ENCODE assay signal across 8 mouse cellular contexts in the genomic region with DNA sequence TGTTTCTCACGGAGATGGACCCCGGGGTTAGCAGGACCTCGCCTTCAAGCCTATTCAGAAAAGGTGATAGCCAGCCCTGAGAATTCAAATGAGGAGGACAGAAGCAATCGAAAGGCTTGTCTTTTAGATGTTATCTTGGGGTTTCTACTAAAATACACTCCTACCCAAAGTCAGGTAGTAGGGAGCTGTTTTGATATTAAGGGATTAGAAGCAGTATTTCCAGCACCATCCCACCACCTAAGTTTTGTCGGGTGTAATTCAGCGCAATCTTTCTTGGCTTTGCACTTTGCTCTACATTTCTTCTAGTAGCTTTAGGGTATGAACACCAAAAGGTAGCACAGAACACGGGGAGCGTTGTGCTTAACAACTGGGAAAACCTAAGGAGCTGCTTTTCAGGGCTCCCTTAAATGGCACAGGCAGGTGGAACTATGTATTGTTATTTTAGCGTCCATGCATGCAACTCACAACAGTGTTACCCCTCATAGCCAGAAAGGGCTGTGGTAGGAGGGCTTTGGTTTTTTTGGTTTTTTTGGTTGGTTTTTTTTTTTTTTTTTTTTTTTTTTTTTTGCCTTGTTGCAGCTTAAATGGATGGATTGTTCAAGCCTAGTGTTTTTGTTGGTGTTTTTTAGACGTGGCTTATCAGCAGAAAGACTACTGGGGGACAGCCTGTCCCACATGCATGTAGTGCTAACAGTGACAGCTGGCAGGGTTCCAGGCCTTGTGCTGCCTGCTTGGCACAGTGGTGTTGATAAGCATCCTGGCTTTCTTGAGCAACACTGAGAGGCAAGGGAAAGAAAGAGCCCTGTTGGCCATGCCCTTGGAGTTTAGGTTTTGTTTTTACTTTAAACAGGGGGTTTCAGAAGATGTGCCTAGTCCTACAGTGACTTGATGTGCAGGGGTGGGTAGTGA. TPM values are rescaled to one million over a fixed set of nuclear protein-coding genes. Genes with fewer than 3 reads are reported as not detected.
A peak's percentile ranks its signal among the peaks of the same experiment; 100 is the strongest.
DNase-seq lines count a peak whose midpoint lies in the region; ATAC-seq and TF ChIP-seq lines count a peak whose summit lies in the region.

No protein-coding gene starts in this region.

- DNase-seq in lung, adult 2 months = no peak
- no peak for DNase-seq in lung, postnatal 25 days (ENCODE audit: low spot score)
- DNase-seq in adrenal gland, postnatal 36 days = peak; percentile 71 to 80
- no peak for DNase-seq in gastrocnemius, postnatal 25 days

- H3K36me3 ChIP-seq in forebrain, embryonic 13.5 days (ENCODE audit: poor library complexity, severe bottlenecking) = peaks cover 28% of the 10 kb centered on the region
- H3K36me3 ChIP-seq in kidney, embryonic 16.5 days (ENCODE audit: insufficient read depth, low read length) = peaks cover 21% of the 10 kb centered on the region
- peaks cover 9% of the 10 kb centered on the region for H3K36me3 ChIP-seq in stomach, embryonic 15.5 days

- no peaks in the 10 kb centered on the region; the same call in 1 of the 2 replicates for H3K27me3 ChIP-seq in forebrain, embryonic 13.5 days
- H3K27me3 ChIP-seq in kidney, embryonic 16.5 days (ENCODE audit: insufficient read depth, low read length) = no peaks in the 10 kb centered on the region
- no peaks in the 10 kb centered on the region for H3K27me3 ChIP-seq in stomach, embryonic 15.5 days (replicated peaks)

- no peak for TF ChIP-seq CTCF in lung, adult 2 months (IDR thresholded peaks at IDR 0.05; ENCODE audit: insufficient read depth, low read length)

- no peaks in the 10 kb centered on the region for H3K9me3 ChIP-seq in forebrain, embryonic 13.5 days (replicated peaks)
- H3K9me3 ChIP-seq in kidney, embryonic 16.5 days (ENCODE audit: low read length) = peaks cover 5% of the 10 kb centered on the region; the same call in 1 of the 2 replicates
- no peaks in the 10 kb centered on the region for H3K9me3 ChIP-seq in stomach, embryonic 15.5 days

- 11% methylated on average over 10 of the region's 10 CpGs for WGBS in lung, adult 2 months
- WGBS in forebrain, embryonic 13.5 days = 15% methylated on average over 10 of the region's 10 CpGs
- 17% methylated on average over 10 of the region's 10 CpGs for WGBS in kidney, embryonic 16.5 days
- 15% methylated on average over 10 of the region's 10 CpGs for WGBS in stomach, embryonic 15.5 days

- peak overlapping the region; percentile 82 for H3K9ac ChIP-seq in forebrain, embryonic 13.5 days
- H3K9ac ChIP-seq in kidney, embryonic 16.5 days (replicated peaks; ENCODE audit: low read length) = peak overlapping the region; percentile 81
- H3K9ac ChIP-seq in stomach, embryonic 15.5 days = peak overlapping the region; percentile 33

- peak overlapping the region; percentile 70 for H3K4me3 ChIP-seq in lung, adult 2 months (replicated peaks; ENCODE audit: extremely low read depth, low read depth, low read length)
- H3K4me3 ChIP-seq in forebrain, embryonic 13.5 days = peak overlapping the region; percentile 71
- H3K4me3 ChIP-seq in kidney, embryonic 16.5 days (ENCODE audit: low read length) = peak overlapping the region; percentile 72
- peak overlapping the region; percentile 80 for H3K4me3 ChIP-seq in stomach, embryonic 15.5 days (replicated peaks)

- H3K27ac ChIP-seq in forebrain, embryonic 13.5 days = peak overlapping the region; percentile 95
- H3K27ac ChIP-seq in kidney, embryonic 16.5 days (ENCODE audit: low read length) = peak overlapping the region; percentile 99
- H3K27ac ChIP-seq in stomach, embryonic 15.5 days = peak overlapping the region; percentile 98; the same call in 1 of the 2 replicates

- H3K4me2 ChIP-seq in forebrain, embryonic 13.5 days = peak overlapping the region; percentile 79
- peak overlapping the region; percentile 86 for H3K4me2 ChIP-seq in kidney, embryonic 16.5 days (replicated peaks; ENCODE audit: low read depth, low read length)
- peak overlapping the region; percentile 81 for H3K4me2 ChIP-seq in stomach, embryonic 15.5 days

- ATAC-seq in forebrain, embryonic 13.5 days = no peak
- ATAC-seq in kidney, embryonic 16.5 days (ENCODE audit: low FRiP score, low TSS enrichment) = no peak
- ATAC-seq in megakaryocyte progenitor cell, adult 5-6 weeks (replicated peaks; ENCODE audit: poor library complexity) = peak; percentile 54
- no peak for ATAC-seq in stomach, embryonic 15.5 days (ENCODE audit: insufficient read depth, low FRiP score, low read depth)

- TF ChIP-seq POLR2A in lung, adult 2 months (IDR thresholded peaks at IDR 0.05; ENCODE audit: borderline replicate concordance, extremely low read depth, low read depth, low read length) = no peak

- peaks cover 9% of the 10 kb centered on the region for H3K4me1 ChIP-seq in lung, adult 2 months (ENCODE audit: control insufficient read depth, insufficient read depth, low read length)
- peaks cover 29% of the 10 kb centered on the region for H3K4me1 ChIP-seq in forebrain, embryonic 13.5 days
- peaks cover 27% of the 10 kb centered on the region for H3K4me1 ChIP-seq in kidney, embryonic 16.5 days (ENCODE audit: insufficient read depth, low read length)
- H3K4me1 ChIP-seq in stomach, embryonic 15.5 days = peaks cover 20% of the 10 kb centered on the region

RNA-seq across cellular contexts. Expression of gene Capn10, which starts 1.1 kb away (rescaled TPM):
- 26.8 and 27.3 TPM in 2 replicates for polyA plus RNA-seq in lung, adult 2 months (2012; rRNA removed)
- total RNA-seq in adrenal gland, postnatal 36 days (2021) = 10 to 100 TPM; 16.0 to 16.7 TPM
- polyA plus RNA-seq in forebrain, embryonic 13.5 days (2015; fragmentation: Nextera tagmentation; extraction: Ambion mirVana) = 51.7 and 54.3 TPM in 2 replicates
- polyA plus RNA-seq in kidney, embryonic 16.5 days (2015; fragmentation: Nextera tagmentation; extraction: Ambion mirVana) = 42.8 and 44.8 TPM in 2 replicates
- total RNA-seq in megakaryocyte progenitor cell, adult 5-6 weeks (2015) = 4.4 and 6.9 TPM in 2 replicates
- total RNA-seq in megakaryocyte progenitor cell, adult 5-6 weeks (2017) = 8.2 and 9.2 TPM in 2 replicates
- 35.5 and 35.9 TPM in 2 replicates for polyA plus RNA-seq in stomach, embryonic 15.5 days (2015; fragmentation: Nextera tagmentation; extraction: Ambion mirVana)
- 1 to 10 TPM; 4.4 to 5.5 TPM for total RNA-seq in gastrocnemius, postnatal 25 days (2021)

RNA-seq across cellular contexts. Expression of gene Gpr35, which starts 15.4 kb away (rescaled TPM):
- 5.5 and 8.2 TPM in 2 replicates for polyA plus RNA-seq in lung, adult 2 months (2012; rRNA removed)
- 1 to 10 TPM in 1 of 2 experiments, under 1 TPM in 1; 0.53 to 1.9 TPM for total RNA-seq in adrenal gland, postnatal 36 days (2021)
- polyA plus RNA-seq in forebrain, embryonic 13.5 days (2015; fragmentation: Nextera tagmentation; extraction: Ambion mirVana) = 0.25 and 0.46 TPM in 2 replicates
- polyA plus RNA-seq in kidney, embryonic 16.5 days (2015; fragmentation: Nextera tagmentation; extraction: Ambion mirVana) = 0.50 and 0.62 TPM in 2 replicates
- total RNA-seq in megakaryocyte progenitor cell, adult 5-6 weeks (2015) = 1.1 TPM in 2 replicates
- total RNA-seq in megakaryocyte progenitor cell, adult 5-6 weeks (2017) = 0.74 and 1.6 TPM in 2 replicates
- 6.2 and 7.7 TPM in 2 replicates for polyA plus RNA-seq in stomach, embryonic 15.5 days (2015; fragmentation: Nextera tagmentation; extraction: Ambion mirVana)
- under 1 TPM; 0.23 to 0.27 TPM for total RNA-seq in gastrocnemius, postnatal 25 days (2021)

RNA-seq across cellular contexts. Expression of gene Rnpepl1, which starts 24.7 kb away (rescaled TPM):
- polyA plus RNA-seq in lung, adult 2 months (2012; rRNA removed) = 249 and 277 TPM in 2 replicates
- 10 to 100 TPM; 66.5 to 79.4 TPM for total RNA-seq in adrenal gland, postnatal 36 days (2021)
- polyA plus RNA-seq in forebrain, embryonic 13.5 days (2015; fragmentation: Nextera tagmentation; extraction: Ambion mirVana) = 18.6 and 20.5 TPM in 2 replicates
- 14.8 and 31.1 TPM in 2 replicates for polyA plus RNA-seq in kidney, embryonic 16.5 days (2015; fragmentation: Nextera tagmentation; extraction: Ambion mirVana)
- 18.2 and 22.8 TPM in 2 replicates for total RNA-seq in megakaryocyte progenitor cell, adult 5-6 weeks (2015)
- 11.4 and 15.7 TPM in 2 replicates for total RNA-seq in megakaryocyte progenitor cell, adult 5-6 weeks (2017)
- 44.0 and 45.5 TPM in 2 replicates for polyA plus RNA-seq in stomach, embryonic 15.5 days (2015; fragmentation: Nextera tagmentation; extraction: Ambion mirVana)
- total RNA-seq in gastrocnemius, postnatal 25 days (2021) = 10 to 100 TPM; 64.0 to 66.5 TPM

RNA-seq across cellular contexts. Expression of gene Dusp28, which starts 28.5 kb away (rescaled TPM):
- 21.9 and 27.1 TPM in 2 replicates for polyA plus RNA-seq in lung, adult 2 months (2012; rRNA removed)
- 10 to 100 TPM; 12.0 to 13.7 TPM for total RNA-seq in adrenal gland, postnatal 36 days (2021)
- polyA plus RNA-seq in forebrain, embryonic 13.5 days (2015; fragmentation: Nextera tagmentation; extraction: Ambion mirVana) = 16.6 and 17.5 TPM in 2 replicates
- 12.3 and 13.9 TPM in 2 replicates for polyA plus RNA-seq in kidney, embryonic 16.5 days (2015; fragmentation: Nextera tagmentation; extraction: Ambion mirVana)
- 8.5 and 10.0 TPM in 2 replicates for total RNA-seq in megakaryocyte progenitor cell, adult 5-6 weeks (2015)
- total RNA-seq in megakaryocyte progenitor cell, adult 5-6 weeks (2017) = 2.2 and 2.9 TPM in 2 replicates
- polyA plus RNA-seq in stomach, embryonic 15.5 days (2015; fragmentation: Nextera tagmentation; extraction: Ambion mirVana) = 12.8 and 15.9 TPM in 2 replicates
- 10 to 100 TPM; 22.6 to 24.5 TPM for total RNA-seq in gastrocnemius, postnatal 25 days (2021)

RNA-seq across cellular contexts. Expression of gene Ankmy1, which starts 32.6 kb away (rescaled TPM):
- polyA plus RNA-seq in lung, adult 2 months (2012; rRNA removed) = 1.0 and 1.5 TPM in 2 replicates
- 1 to 10 TPM in 1 of 2 experiments, under 1 TPM in 1; 0.93 to 1.0 TPM for total RNA-seq in adrenal gland, postnatal 36 days (2021)
- 0.71 and 1.4 TPM in 2 replicates for polyA plus RNA-seq in forebrain, embryonic 13.5 days (2015; fragmentation: Nextera tagmentation; extraction: Ambion mirVana)
- 0.52 and 0.63 TPM in 2 replicates for polyA plus RNA-seq in kidney, embryonic 16.5 days (2015; fragmentation: Nextera tagmentation; extraction: Ambion mirVana)
- total RNA-seq in megakaryocyte progenitor cell, adult 5-6 weeks (2015) = 0.27 TPM in 1 of 2 replicates, not detected in the other
- 0.34 TPM in 1 of 2 replicates, not detected in the other for total RNA-seq in megakaryocyte progenitor cell, adult 5-6 weeks (2017)
- 0.19 and 0.34 TPM in 2 replicates for polyA plus RNA-seq in stomach, embryonic 15.5 days (2015; fragmentation: Nextera tagmentation; extraction: Ambion mirVana)
- total RNA-seq in gastrocnemius, postnatal 25 days (2021) = not detected

Comparison
In these comparisons a context has a peak if more than half of its experiments do, and no peak if none do; other contexts are left out.
1. DNase-seq: peak in adrenal gland, postnatal 36 days (2 of 2); none in lung, adult 2 months (single experiment), lung, postnatal 25 days (single experiment) and gastrocnemius, postnatal 25 days (single experiment).
2. Peak in every context shown above with its lines, with median percentiles within 50 percentile points of each other: H3K4me3 ChIP-seq, H3K27ac ChIP-seq, H3K4me2 ChIP-seq and H3K9ac ChIP-seq.